Mouse (Mus musculus) gastrocnemius, postnatal 10 days (tissue): ENCODE results near the gene Hist1h2bf. TPM values are rescaled to one million over a fixed set of nuclear protein-coding genes. Genes with fewer than 3 reads are reported as not detected.
A peak's percentile ranks its signal among the peaks of the same experiment; 100 is the strongest.
"Not testable (repeated sequence)": the region's sequence is repeated elsewhere in the genome, so short reads cannot be mapped to it uniquely, and the experiment has no call there.

ENCODE experiments used
- DNase-seq: peaks from one replicate; pipeline ENCODE4 v3.0.0; 2021; ENCODE audit warnings: mixed read lengths
- total RNA-seq, 2 experiments: library from RNA; stranded (reverse); gene quantifications; 2 replicates each; pipeline ENCODE4 v1.2.3; 2021

Hist1h2bf gene
- total RNA-seq, 2 experiments from 2014 or later, result 121 to 140 TPM

DNA sequence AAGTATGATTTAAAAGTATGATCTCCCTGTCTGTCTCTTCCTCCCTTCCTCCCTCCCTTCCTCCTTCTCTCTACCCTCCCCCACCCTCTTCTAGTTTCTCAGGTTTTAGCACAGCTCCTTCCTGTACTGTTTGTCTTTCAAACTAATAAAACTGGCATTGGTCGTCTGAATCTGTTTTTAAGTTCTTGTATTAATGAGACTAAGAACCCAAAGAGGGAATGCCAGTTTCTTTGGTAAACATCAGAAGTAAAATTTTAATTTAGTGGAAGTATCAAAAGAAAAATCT is 12.9 kb upstream of the Hist1h2bf start:
- no peak for DNase-seq

DNA sequence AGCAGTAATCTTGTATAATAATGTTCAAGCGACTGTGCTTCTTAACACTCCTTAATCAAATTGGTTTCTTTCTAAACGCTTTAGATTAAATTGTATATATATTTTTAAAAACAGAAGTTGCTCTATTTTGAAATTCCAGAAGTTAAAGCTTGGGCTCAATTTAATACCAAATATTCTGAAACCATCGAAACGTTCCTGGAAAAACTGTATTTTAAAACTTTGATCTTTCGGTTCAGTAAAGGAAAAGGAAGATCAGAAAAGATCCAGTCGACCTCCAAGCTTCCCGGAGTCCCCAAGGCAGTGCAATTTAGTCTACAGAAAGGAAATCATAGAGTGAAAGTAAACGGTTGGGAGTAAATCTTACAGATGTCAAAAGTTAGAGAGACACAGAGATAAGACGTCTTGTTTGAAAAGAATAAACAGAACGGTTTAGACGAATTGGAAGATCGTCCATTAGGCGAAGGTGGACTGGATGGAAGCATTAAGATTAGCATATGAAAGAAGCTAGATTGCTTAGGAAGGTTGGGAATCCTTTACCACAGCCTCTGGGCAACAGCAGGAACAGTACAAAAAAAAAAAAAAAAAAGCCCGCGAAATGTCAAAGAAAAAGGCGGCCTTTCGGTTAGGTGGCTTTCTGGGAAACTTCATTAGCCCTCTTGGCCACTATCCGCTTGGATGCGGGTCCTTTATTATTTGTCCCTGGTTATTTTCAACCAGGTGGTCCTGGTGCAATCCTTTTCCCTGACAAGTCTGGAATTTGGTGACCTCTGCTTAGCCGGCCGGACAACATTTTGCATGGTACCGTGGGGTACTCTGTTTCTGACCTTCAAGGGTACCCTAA is 12.3 kb upstream of the Hist1h2bf start:
- DNase-seq, result no peak

- DNase-seq, result peak; percentile 48
Measured at GRCm38 (mm10) chr13:23585442-23586098, 11.6 kb upstream of the Hist1h2bf start.

- DNase-seq, result peak; percentile 66
Measured at GRCm38 (mm10) chr13:23585029-23585441, 11.0 kb upstream of the Hist1h2bf start.

DNA sequence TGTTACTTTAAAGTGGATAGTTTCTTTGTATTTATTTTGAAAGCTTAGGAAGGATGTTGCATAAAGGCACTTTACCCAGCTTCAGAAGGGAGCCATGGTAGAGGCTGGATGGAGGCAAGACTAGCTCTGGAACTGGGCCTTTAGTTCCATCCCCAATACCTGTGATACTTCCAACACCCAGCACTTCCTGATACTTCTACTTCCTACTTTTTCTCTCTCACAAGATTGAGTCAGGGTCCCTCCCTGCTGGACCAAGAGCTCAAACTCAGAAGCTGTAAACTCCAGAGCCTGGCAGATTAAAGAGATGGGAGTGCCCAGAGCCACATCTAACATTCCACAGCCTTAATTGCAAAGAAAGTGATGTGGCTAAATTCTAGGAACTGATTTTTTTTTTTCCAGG is 10.3 kb upstream of the Hist1h2bf start:
- no peak for DNase-seq

DNA sequence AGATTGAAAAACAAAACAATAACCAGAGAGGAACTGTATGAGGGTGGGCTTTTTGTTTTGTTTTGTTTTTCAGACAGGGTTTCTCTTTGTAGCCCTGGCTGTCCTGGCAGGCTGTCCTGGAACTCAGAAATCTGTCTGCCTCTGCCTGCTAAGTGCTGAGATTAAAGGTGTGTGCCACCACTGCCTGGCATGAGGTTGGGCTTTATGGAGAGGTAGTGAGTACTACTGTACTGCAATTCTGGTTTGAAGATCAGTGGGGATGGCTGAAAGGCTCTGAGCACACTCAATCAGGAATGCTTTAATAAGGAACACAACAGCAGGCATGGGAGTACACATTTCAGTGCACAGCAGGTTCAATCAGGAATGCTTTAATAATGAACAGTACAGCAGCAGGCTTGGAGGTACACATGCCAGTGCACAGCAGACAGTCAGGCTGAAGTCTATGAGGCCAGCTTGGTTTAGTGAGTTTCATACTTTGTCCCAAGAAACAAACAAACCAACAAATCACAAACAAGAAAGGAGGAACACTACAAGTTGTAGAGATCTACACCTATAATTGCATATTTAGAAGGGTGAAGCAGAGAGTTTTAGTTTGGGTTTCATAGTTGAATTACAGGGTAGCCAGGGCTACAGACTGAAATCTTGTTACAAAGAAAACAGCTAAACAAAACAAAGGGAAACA is 9.5 kb upstream of the Hist1h2bf start:
- DNase-seq, result no peak

GRCm38 (mm10) chr13:23582219-23583056 is 8.4 kb upstream of the Hist1h2bf start:
- no peak for DNase-seq

GRCm38 (mm10) chr13:23581408-23582218 is 7.6 kb upstream of the Hist1h2bf start, which contains the start of gene Hist1h4d:
Gene Hist1h4d, plus strand, starts transcription at chr13:23581598.
- peak; percentile 81 for DNase-seq

GRCm38 (mm10) chr13:23577835-23578234 is 3.8 kb upstream of the Hist1h2bf start:
- no peak for DNase-seq

GRCm38 (mm10) chr13:23576906-23577639 is 3.1 kb upstream of the Hist1h2bf start:
- DNase-seq, result no peak

GRCm38 (mm10) chr13:23576351-23576881 is 2.4 kb upstream of the Hist1h2bf start:
- no peak for DNase-seq

- DNase-seq, result not testable (repeated sequence)
Measured at GRCm38 (mm10) chr13:23575864-23576313, 1.9 kb upstream of the Hist1h2bf start.

GRCm38 (mm10) chr13:23575271-23575851 is 1.4 kb upstream of the Hist1h2bf start, which contains the start of gene Hist1h3d:
Gene Hist1h3d, plus strand, starts transcription at chr13:23575763.
- no peak for DNase-seq

- DNase-seq, result not testable (repeated sequence)
Measured at GRCm38 (mm10) chr13:23574546-23575170, 662 bp upstream of the Hist1h2bf start.

DNA sequence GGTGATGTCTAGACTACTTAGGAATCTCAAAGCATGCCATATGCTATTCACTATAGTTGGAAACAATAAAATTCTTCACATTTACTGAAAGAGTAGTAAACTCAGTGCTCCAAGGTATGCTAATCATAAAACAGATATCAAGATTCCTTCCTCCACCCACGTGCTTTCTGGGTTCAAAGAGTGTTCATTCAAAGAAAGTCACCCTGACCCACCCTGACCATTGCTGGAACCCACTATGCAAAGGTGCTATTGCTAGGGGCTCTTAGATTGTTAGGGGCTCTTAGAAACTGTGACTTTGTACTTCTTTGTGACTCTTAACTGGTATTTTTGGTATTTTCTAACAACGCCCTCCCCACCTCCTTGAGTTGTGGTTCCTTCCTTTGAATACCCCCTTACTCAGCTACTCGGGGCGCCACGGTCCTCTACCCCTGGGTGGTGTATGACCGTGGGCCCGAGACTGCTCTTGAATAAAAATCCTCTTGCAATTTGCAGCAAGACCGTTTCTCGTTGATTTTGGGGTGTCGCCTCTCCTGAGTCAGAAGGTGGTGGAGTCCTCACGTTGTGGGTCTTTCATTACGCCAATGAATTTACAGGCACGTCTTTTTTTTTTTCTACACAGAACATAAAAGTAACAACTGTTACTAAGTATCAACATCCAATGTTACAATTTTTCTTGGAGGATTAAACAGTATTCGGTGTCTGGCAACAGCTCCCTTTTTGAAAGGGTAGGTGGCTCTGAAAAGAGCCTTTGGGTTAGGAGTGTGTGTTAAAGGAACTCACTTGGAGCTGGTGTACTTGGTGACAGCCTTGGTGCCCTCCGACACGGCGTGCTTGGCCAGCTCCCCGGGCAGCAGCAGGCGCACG is 730 bp downstream of the Hist1h2bf start:
- not testable (repeated sequence) for DNase-seq

DNA sequence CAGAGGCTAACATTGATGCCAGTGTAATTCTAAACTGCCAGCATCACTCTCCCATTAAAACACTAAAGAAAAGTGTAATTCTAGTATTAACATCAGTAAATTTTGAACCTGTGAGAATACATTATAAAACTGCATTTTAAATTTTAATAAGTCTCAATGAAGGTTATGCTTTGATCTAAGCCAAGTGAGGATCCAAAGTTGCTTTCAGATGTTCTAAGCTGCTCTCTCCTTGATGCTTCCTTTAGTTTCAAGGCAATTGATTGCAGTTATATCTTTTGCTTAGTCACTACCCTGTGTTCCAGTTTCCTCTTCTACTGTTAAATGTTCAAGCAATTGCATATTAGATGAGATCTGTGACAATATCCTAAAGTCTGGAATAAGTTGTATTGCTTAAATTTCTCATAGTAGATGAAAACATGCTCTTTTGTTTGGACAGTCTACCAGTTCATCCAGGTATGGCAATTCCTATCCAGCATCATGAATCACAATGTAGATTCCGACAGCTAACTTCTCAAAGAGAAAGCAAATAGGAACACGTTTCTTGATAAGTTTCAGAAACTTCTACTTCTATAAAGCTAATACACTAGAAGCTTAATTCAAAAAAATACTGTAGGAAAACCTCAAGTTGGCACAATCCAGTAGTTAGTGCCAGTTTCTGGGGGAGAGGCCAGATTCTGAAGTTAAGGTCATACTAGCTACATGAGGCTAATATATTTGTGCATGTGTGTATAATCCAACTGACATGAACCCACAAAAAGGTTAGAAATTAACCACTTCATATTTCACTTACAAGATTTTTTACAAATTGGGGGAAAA is 1.6 kb downstream of the Hist1h2bf start:
- no peak for DNase-seq
